Mouse (Mus musculus) limb, embryonic 15.5 days (tissue): Measurements from ENCODE around the gene Abhd16b. TPM values are rescaled to one million over a fixed set of nuclear protein-coding genes. Genes with fewer than 3 reads are reported as not detected.
A peak's percentile ranks its signal among the peaks of the same experiment; 100 is the strongest.

ENCODE experiments used
- ATAC-seq: fragments of 200-750 bp; cut with Nextera tagmentation; 2 replicates; pipeline ENCODE4 v1.8.0; 2017; ENCODE audit warnings: low read depth, moderate TSS enrichment; ENCODE audit not compliant: insufficient number of reproducible peaks, low FRiP score, low TSS enrichment
- H3K27ac ChIP-seq: fragments of 300-500 bp; sonication (generic); 2 replicates; pipeline ENCODE4 v1.5.1; 2015; ENCODE audit warnings: moderate library complexity, mild to moderate bottlenecking, inconsistent platforms
- H3K27me3 ChIP-seq: fragments of 300-500 bp; sonication (generic); 2 replicates; pipeline ENCODE4 v1.6.1; 2015; ENCODE audit warnings: inconsistent platforms
- H3K36me3 ChIP-seq: fragments of 300-500 bp; sonication (generic); 2 replicates; pipeline ENCODE4 v1.6.1; 2015; ENCODE audit warnings: inconsistent platforms
- H3K4me1 ChIP-seq: fragments of 300-500 bp; sonication (generic); 2 replicates; pipeline ENCODE4 v1.6.1; 2015; ENCODE audit warnings: inconsistent platforms
- H3K4me2 ChIP-seq: fragments of 300-500 bp; sonication (generic); 2 replicates; pipeline ENCODE4 v1.6.1; 2015; ENCODE audit warnings: mild to moderate bottlenecking, inconsistent platforms
- H3K4me3 ChIP-seq: fragments of 300-500 bp; sonication (generic); 2 replicates; pipeline ENCODE4 v1.5.1; 2015; ENCODE audit warnings: mild to moderate bottlenecking, inconsistent platforms
- H3K9ac ChIP-seq: fragments of 300-500 bp; sonication (generic); 2 replicates; pipeline ENCODE4 v1.6.1; 2015; ENCODE audit warnings: inconsistent platforms
- H3K9me3 ChIP-seq: fragments of 300-500 bp; sonication (generic); 2 replicates; pipeline ENCODE4 v1.6.1; 2016; ENCODE audit warnings: inconsistent platforms
- WGBS: fragments of 180-500 bp; shearing (Covaris S2); methylation state at CpG from one replicate; pipeline ENCODE4 v1.1.7; 2015; 5-methylcytosine and 5-hydroxymethylcytosine counted together
- polyA plus RNA-seq: library from polyadenylated mRNA; unstranded; fragments of >200 nt; fragmentation: Nextera tagmentation; extraction: Ambion mirVana; gene quantifications from 2 replicates; pipeline ENCODE4 v1.2.1, GENCODE M21; 2015

Gene Abhd16b
- polyA plus RNA-seq, 1 experiment from 2014 or later: 0.13 TPM

GRCm38 (mm10) chr2:181520118-181520935, 27.3 kb downstream of the Abhd16b start, which contains the start of gene Dnajc5:
TSS of gene Dnajc5 (plus strand) at chr2:181520485.
- peak within 1 kb of the TSS; percentile 96 for H3K4me3 ChIP-seq
- H3K36me3 ChIP-seq: peaks cover 24% of the 10 kb centered on the region
- peaks cover 17% of the 10 kb centered on the region for H3K4me1 ChIP-seq
- H3K27me3 ChIP-seq: no peaks in the 10 kb centered on the region
- H3K9me3 ChIP-seq: no peaks in the 10 kb centered on the region
- peak within 1 kb of the TSS; percentile 51 for H3K4me2 ChIP-seq
- ATAC-seq: peak; percentile 98
- H3K9ac ChIP-seq: peak within 1 kb of the TSS; percentile 90
- peak within 1 kb of the TSS; percentile 97 for H3K27ac ChIP-seq
- under 1% methylated on average over 74 of the region's 74 CpGs for WGBS

GRCm38 (mm10) chr2:181520936-181521227, 27.9 kb downstream of the Abhd16b start:
- H3K9ac ChIP-seq: peak overlapping the region; percentile 90
- peak overlapping the region; percentile 96 for H3K4me3 ChIP-seq
- H3K9me3 ChIP-seq: no peaks in the 10 kb centered on the region
- no peak for ATAC-seq
- H3K27ac ChIP-seq: peak overlapping the region; percentile 97
- H3K27me3 ChIP-seq: no peaks in the 10 kb centered on the region
- peak overlapping the region; percentile 51 for H3K4me2 ChIP-seq
- 0% methylated on average over 17 of the region's 17 CpGs for WGBS
- H3K4me1 ChIP-seq: peaks cover 17% of the 10 kb centered on the region
- H3K36me3 ChIP-seq: peaks cover 21% of the 10 kb centered on the region

- Histone ChIP-seq H3K36me3 (peaks cover 15% of the 10 kb centered on the region), H3K9me3 (no peaks in the 10 kb centered on the region), H3K9ac (peak overlapping the region; percentile 90), H3K27ac (no peak overlapping the region), H3K4me3 (peak overlapping the region; percentile 96), H3K4me1 (peaks cover 17% of the 10 kb centered on the region), H3K27me3 (no peaks in the 10 kb centered on the region), H3K4me2 (peak overlapping the region; percentile 51)
- ATAC-seq: no peak
- WGBS: 43% methylated on average over 10 of the region's 10 CpGs
Measured at GRCm38 (mm10) chr2:181521491-181521890, 28.5 kb downstream of the Abhd16b start.

- no peak for ATAC-seq
- Histone ChIP-seq H3K27me3 (no peaks in the 10 kb centered on the region), H3K27ac (no peak overlapping the region), H3K9me3 (no peaks in the 10 kb centered on the region), H3K4me1 (peaks cover 17% of the 10 kb centered on the region), H3K4me3 (no peak overlapping the region), H3K36me3 (peaks cover 7% of the 10 kb centered on the region; the same call in 1 of the 2 replicates), H3K9ac (no peak overlapping the region), H3K4me2 (no peak overlapping the region)
- 73% methylated on average over 5 of the region's 5 CpGs for WGBS
Measured at GRCm38 (mm10) chr2:181522811-181523210, 29.8 kb downstream of the Abhd16b start.

GRCm38 (mm10) chr2:181525526-181525925, 32.5 kb downstream of the Abhd16b start:
- 74% methylated on average over 5 of the region's 5 CpGs for WGBS
- no peak for ATAC-seq

GRCm38 (mm10) chr2:181529076-181529475, 36.1 kb downstream of the Abhd16b start:
- H3K27me3 ChIP-seq: no peaks in the 10 kb centered on the region
- H3K4me3 ChIP-seq: no peak overlapping the region
- WGBS: 91% methylated on average over 1 of the region's 1 CpGs

More at GRCm38 (mm10) chr2:181525526-181525925, 32.5 kb downstream of the Abhd16b start:
- no peaks in the 10 kb centered on the region; the same call in 1 of the 2 replicates for H3K9me3 ChIP-seq
- no peaks in the 10 kb centered on the region for H3K27me3 ChIP-seq
- H3K4me1 ChIP-seq: peaks cover 11% of the 10 kb centered on the region
- no peak overlapping the region for H3K4me2 ChIP-seq
- H3K4me3 ChIP-seq: no peak overlapping the region
- no peak overlapping the region for H3K27ac ChIP-seq
- H3K36me3 ChIP-seq: peaks cover 21% of the 10 kb centered on the region
- H3K9ac ChIP-seq: no peak overlapping the region

GRCm38 (mm10) chr2:181532589-181532988, 39.6 kb downstream of the Abhd16b start:
- ATAC-seq: no peak
- H3K9ac ChIP-seq: no peak overlapping the region
- peaks cover 2% of the 10 kb centered on the region for H3K4me1 ChIP-seq
- H3K4me2 ChIP-seq: no peak overlapping the region
- H3K4me3 ChIP-seq: no peak overlapping the region
- H3K27ac ChIP-seq: no peak overlapping the region
- peaks cover 33% of the 10 kb centered on the region for H3K36me3 ChIP-seq
- no peaks in the 10 kb centered on the region; the same call in 1 of the 2 replicates for H3K9me3 ChIP-seq
- WGBS: 97% methylated on average over 3 of the region's 3 CpGs
- no peaks in the 10 kb centered on the region for H3K27me3 ChIP-seq

More at GRCm38 (mm10) chr2:181529076-181529475, 36.1 kb downstream of the Abhd16b start:
- no peak overlapping the region for H3K27ac ChIP-seq
- H3K4me2 ChIP-seq: no peak overlapping the region
- H3K4me1 ChIP-seq: no peaks in the 10 kb centered on the region
- H3K9ac ChIP-seq: no peak overlapping the region
- peaks cover 36% of the 10 kb centered on the region for H3K36me3 ChIP-seq
- no peaks in the 10 kb centered on the region; the same call in 1 of the 2 replicates for H3K9me3 ChIP-seq
- ATAC-seq: no peak

GRCm38 (mm10) chr2:181536410-181536809, 43.4 kb downstream of the Abhd16b start:
- Histone ChIP-seq H3K4me1 (peaks cover 7% of the 10 kb centered on the region), H3K4me3 (no peak overlapping the region), H3K9me3 (no peaks in the 10 kb centered on the region), H3K4me2 (no peak overlapping the region), H3K36me3 (peaks cover 18% of the 10 kb centered on the region; the same call in 1 of the 2 replicates), H3K9ac (no peak overlapping the region), H3K27ac (no peak overlapping the region), H3K27me3 (no peaks in the 10 kb centered on the region)
- WGBS: 87% methylated on average over 2 of the region's 2 CpGs
- no peak for ATAC-seq

GRCm38 (mm10) chr2:181537444-181538047, 44.5 kb downstream of the Abhd16b start:
- H3K27ac ChIP-seq: peak overlapping the region; percentile 65
- no peak overlapping the region for H3K4me2 ChIP-seq
- 68% methylated on average over 2 of the region's 2 CpGs for WGBS
- no peaks in the 10 kb centered on the region for H3K9me3 ChIP-seq
- peak; percentile 86 for ATAC-seq
- H3K36me3 ChIP-seq: peaks cover 11% of the 10 kb centered on the region; the same call in 1 of the 2 replicates
- peaks cover 7% of the 10 kb centered on the region for H3K4me1 ChIP-seq
- H3K4me3 ChIP-seq: no peak overlapping the region
- no peaks in the 10 kb centered on the region for H3K27me3 ChIP-seq
- no peak overlapping the region for H3K9ac ChIP-seq

- Histone ChIP-seq H3K9me3 (no peaks in the 10 kb centered on the region), H3K9ac (no peak overlapping the region), H3K4me2 (no peak overlapping the region), H3K4me1 (peaks cover 7% of the 10 kb centered on the region), H3K4me3 (no peak overlapping the region), H3K36me3 (peaks cover 24% of the 10 kb centered on the region), H3K27me3 (no peaks in the 10 kb centered on the region), H3K27ac (no peak overlapping the region)
- WGBS: 88% methylated on average over 6 of the region's 6 CpGs
- no peak for ATAC-seq
Measured at GRCm38 (mm10) chr2:181541761-181542380, 48.9 kb downstream of the Abhd16b start.
